Mouse (Mus musculus) intestine, postnatal 0 days (tissue): ENCODE results near the gene Grk6. TPM values are rescaled to one million over a fixed set of nuclear protein-coding genes. Genes with fewer than 3 reads are reported as not detected.

Experiments
- ATAC-seq: fragments of 200-750 bp; cut with Nextera tagmentation; 2 replicates; pipeline ENCODE4 v1.8.0; 2017; ENCODE audit warnings: mild to moderate bottlenecking, moderate TSS enrichment, moderate library complexity
- H3K27ac ChIP-seq: fragments of 300-500 bp; sonication (generic); 2 replicates; pipeline ENCODE4 v1.5.1; 2014; ENCODE audit warnings: mild to moderate bottlenecking, low read depth, low read length, moderate library complexity
- H3K27me3 ChIP-seq: fragments of 300-500 bp; sonication (generic); replicated peaks from 2 replicates; pipeline ENCODE4 v1.6.1; 2014; ENCODE audit warnings: low read length, mixed read lengths; ENCODE audit not compliant: control insufficient read depth, insufficient read depth
- H3K36me3 ChIP-seq: fragments of 300-500 bp; sonication (generic); 2 replicates; pipeline ENCODE4 v1.6.1; 2014; ENCODE audit warnings: mild to moderate bottlenecking, moderate library complexity; ENCODE audit not compliant: control insufficient read depth, insufficient read depth
- H3K4me1 ChIP-seq: fragments of 300-500 bp; sonication (generic); replicated peaks from 2 replicates; pipeline ENCODE4 v1.6.1; 2014; ENCODE audit warnings: antibody characterized with exemption, low read length, mixed read lengths; ENCODE audit not compliant: control insufficient read depth, insufficient read depth
- H3K4me2 ChIP-seq: fragments of 300-500 bp; sonication (generic); replicated peaks from 2 replicates; pipeline ENCODE4 v1.6.1; 2014; ENCODE audit warnings: low read depth, mild to moderate bottlenecking, moderate library complexity
- H3K4me3 ChIP-seq: fragments of 300-500 bp; sonication (generic); 2 replicates; pipeline ENCODE4 v1.5.1; 2014; ENCODE audit warnings: low read depth, low read length
- H3K9ac ChIP-seq: fragments of 300-500 bp; sonication (generic); 2 replicates; pipeline ENCODE4 v1.6.1; 2014; ENCODE audit warnings: mild to moderate bottlenecking, low read depth, low read length
- H3K9me3 ChIP-seq: fragments of 300-500 bp; sonication (generic); 2 replicates; pipeline ENCODE4 v1.6.1; 2016; ENCODE audit warnings: mixed run types; ENCODE audit not compliant: control insufficient read depth
- CTCF ChIP-seq: sonication (generic); IDR thresholded peaks from 2 replicates; pipeline ENCODE4 v1.5.1; 2016; ENCODE audit warnings: low read depth, mild to moderate bottlenecking, control low read depth, antibody characterized with exemption, moderate library complexity
- WGBS: fragments of 180-500 bp; shearing (Covaris S2); extraction: QIAGEN DNeasy Blood & Tissue Kit; methylation state at CpG from one replicate; pipeline ENCODE4 v1.1.7; 2014; 5-methylcytosine and 5-hydroxymethylcytosine counted together
- polyA plus RNA-seq: library from polyadenylated mRNA; unstranded; fragments of >200 nt; fragmentation: Nextera tagmentation; extraction: Ambion mirVana; gene quantifications from 2 replicates; pipeline ENCODE4 v1.2.1, GENCODE M21; 2015

The Grk6 gene
- polyA plus RNA-seq, 1 experiment from 2014 or later: 11.4 TPM

- no peak; the same call in 1 of the 2 replicates for ATAC-seq
- H3K9me3 ChIP-seq: no peaks in the 10 kb centered on the region
- H3K27ac ChIP-seq: no peak overlapping the region
- no peak overlapping the region for H3K9ac ChIP-seq
- no peaks in the 10 kb centered on the region for H3K4me1 ChIP-seq
- no peaks in the 10 kb centered on the region for H3K36me3 ChIP-seq
- 11% methylated on average over 11 of the region's 11 CpGs for whole genome bisulfite sequencing
- no peak overlapping the region for H3K4me3 ChIP-seq
- H3K27me3 ChIP-seq: peaks cover 9% of the 10 kb centered on the region; the same call in 1 of the 2 replicates
- peak overlapping the region; percentile 28 for H3K4me2 ChIP-seq
- TF ChIP-seq CTCF: peak; percentile 94
These were observed 39.8 kb upstream of the Grk6 start for GRCm38 (mm10) chr13:55404853-55405782.

- no peak overlapping the region for H3K27ac ChIP-seq
- H3K4me2 ChIP-seq: 0 out of 2 replicates have a peak overlapping the region, but pooled peaks have one; percentile 28
- ATAC-seq: no peak
- H3K4me3 ChIP-seq: no peak overlapping the region
- H3K4me1 ChIP-seq: no peaks in the 10 kb centered on the region
- 70% methylated on average over 13 of the region's 13 CpGs for WGBS
- no peaks in the 10 kb centered on the region for H3K9me3 ChIP-seq
- no peaks in the 10 kb centered on the region for H3K36me3 ChIP-seq
- TF ChIP-seq CTCF: no peak
- no peak overlapping the region for H3K9ac ChIP-seq
- H3K27me3 ChIP-seq: peaks cover 9% of the 10 kb centered on the region; the same call in 1 of the 2 replicates
These were observed 39.0 kb upstream of the Grk6 start for GRCm38 (mm10) chr13:55405783-55406390.

GRCm38 (mm10) chr13:55407341-55407740 lies 37.5 kb upstream of the Grk6 start:
- Histone ChIP-seq H3K27ac (no peak overlapping the region), H3K4me1 (no peaks in the 10 kb centered on the region), H3K36me3 (no peaks in the 10 kb centered on the region), H3K4me2 (no peak overlapping the region), H3K9ac (0 out of 2 replicates have a peak overlapping the region, but pooled peaks have one; percentile 4), H3K4me3 (no peak overlapping the region), H3K9me3 (no peaks in the 10 kb centered on the region), H3K27me3 (peaks cover 9% of the 10 kb centered on the region; the same call in 1 of the 2 replicates)
- WGBS: 63% methylated on average over 4 of the region's 4 CpGs
- ATAC-seq: no peak
- no peak for TF ChIP-seq CTCF

GRCm38 (mm10) chr13:55408546-55409120 lies 36.2 kb upstream of the Grk6 start:
- no peaks in the 10 kb centered on the region for H3K9me3 ChIP-seq
- H3K4me2 ChIP-seq: no peak overlapping the region
- no peak overlapping the region for H3K27ac ChIP-seq
- no peak for TF ChIP-seq CTCF
- WGBS: 83% methylated on average over 19 of the region's 19 CpGs
- ATAC-seq: 0 out of 2 replicates have a peak, but pooled peaks have one; percentile 17
- H3K4me1 ChIP-seq: no peaks in the 10 kb centered on the region
- H3K27me3 ChIP-seq: peaks cover 7% of the 10 kb centered on the region
- no peak overlapping the region for H3K4me3 ChIP-seq
- H3K9ac ChIP-seq: no peak overlapping the region
- H3K36me3 ChIP-seq: no peaks in the 10 kb centered on the region

GRCm38 (mm10) chr13:55411826-55412225 lies 33.0 kb upstream of the Grk6 start:
- H3K4me3 ChIP-seq: no peak overlapping the region
- no peaks in the 10 kb centered on the region for H3K36me3 ChIP-seq
- H3K27me3 ChIP-seq: no peaks in the 10 kb centered on the region; the same call in 1 of the 2 replicates
- H3K4me1 ChIP-seq: no peaks in the 10 kb centered on the region
- 71% methylated on average over 7 of the region's 7 CpGs for WGBS
- H3K9me3 ChIP-seq: no peaks in the 10 kb centered on the region
- no peak for ATAC-seq
- H3K27ac ChIP-seq: no peak overlapping the region
- no peak overlapping the region for H3K9ac ChIP-seq
- no peak for TF ChIP-seq CTCF
- no peak overlapping the region for H3K4me2 ChIP-seq
